Mouse (Mus musculus) liver, adult 2 months (tissue): ENCODE data around the gene 4931440F15Rik. TPM values are rescaled to one million over a fixed set of nuclear protein-coding genes. Genes with fewer than 3 reads are reported as not detected.
"Not testable (repeated sequence)": the region's sequence is repeated elsewhere in the genome, so short reads cannot be mapped to it uniquely, and the experiment has no call there.

Source experiments
- DNase-seq: peaks from one replicate; pipeline ENCODE4 v3.0.0-alpha.2; 2011; ENCODE audit warnings: low read depth, low spot score; ENCODE audit errors: extremely low read depth
- H3K27ac ChIP-seq: fragments of 200-500 bp; replicated peaks from 2 replicates; pipeline ENCODE4 v1.5.1; 2012; ENCODE audit warnings: low read depth, mild to moderate bottlenecking, control low read depth, inconsistent platforms, low read length; ENCODE audit not compliant: insufficient read depth
- H3K27me3 ChIP-seq: fragments of 200-500 bp; 2 replicates; pipeline ENCODE4 v1.6.1; 2012; ENCODE audit warnings: mild to moderate bottlenecking, moderate library complexity, low read length, inconsistent platforms; ENCODE audit not compliant: control insufficient read depth, insufficient read depth
- H3K36me3 ChIP-seq: fragments of 200-500 bp; 2 replicates; pipeline ENCODE4 v1.6.1; 2012; ENCODE audit warnings: low read length, inconsistent platforms; ENCODE audit not compliant: control insufficient read depth, insufficient read depth
- H3K4me1 ChIP-seq: fragments of 200-500 bp; 2 replicates; pipeline ENCODE4 v1.6.1; 2011; ENCODE audit warnings: low read length; ENCODE audit not compliant: control insufficient read depth, insufficient read depth
- H3K4me3 ChIP-seq: fragments of 200-500 bp; 2 replicates; pipeline ENCODE4 v1.5.1; 2011; ENCODE audit warnings: low read depth, mild to moderate bottlenecking, control low read depth, low read length, moderate library complexity; ENCODE audit not compliant: insufficient read depth
- H3K79me2 ChIP-seq: fragments of 200-500 bp; 2 replicates; pipeline ENCODE4 v1.6.1; 2012; ENCODE audit warnings: inconsistent platforms, mild to moderate bottlenecking, low read length, moderate library complexity; ENCODE audit not compliant: control insufficient read depth, insufficient read depth
- H3K9ac ChIP-seq: fragments of 200-500 bp; 2 replicates; pipeline ENCODE4 v1.6.1; 2012; ENCODE audit warnings: low read depth, mild to moderate bottlenecking, control low read depth, inconsistent platforms, low read length
- CTCF ChIP-seq: fragments of 200-500 bp; IDR thresholded peaks from 2 replicates; pipeline ENCODE4 v1.5.1; 2011; ENCODE audit warnings: low read depth, low read length, control low read depth
- POLR2A ChIP-seq: fragments of 200-500 bp; IDR thresholded peaks from 2 replicates; pipeline ENCODE4 v1.6.1; 2011; ENCODE audit warnings: low read length, control low read depth; ENCODE audit not compliant: insufficient read depth; ENCODE audit errors: extremely low read depth
- WGBS: fragments of 180-500 bp; shearing (Covaris S2); methylation state at CpG from one replicate; pipeline ENCODE4 v1.1.7; 2018; 5-methylcytosine and 5-hydroxymethylcytosine counted together
- polyA plus RNA-seq: library from polyadenylated mRNA; depleted of rRNA; stranded (reverse); fragments of >200 nt; gene quantifications from 2 replicates; pipeline ENCODE4 v1.2.3, GENCODE M21; 2012
- total RNA-seq: library from RNA; depleted of rRNA; stranded (reverse); fragments of >200 nt; gene quantifications from 2 replicates; pipeline ENCODE4 v1.2.3, GENCODE M21; 2014

The 4931440F15Rik gene
- total and polyA plus RNA-seq, 2 experiments: 0.09 TPM; not detected in 1

DNA sequence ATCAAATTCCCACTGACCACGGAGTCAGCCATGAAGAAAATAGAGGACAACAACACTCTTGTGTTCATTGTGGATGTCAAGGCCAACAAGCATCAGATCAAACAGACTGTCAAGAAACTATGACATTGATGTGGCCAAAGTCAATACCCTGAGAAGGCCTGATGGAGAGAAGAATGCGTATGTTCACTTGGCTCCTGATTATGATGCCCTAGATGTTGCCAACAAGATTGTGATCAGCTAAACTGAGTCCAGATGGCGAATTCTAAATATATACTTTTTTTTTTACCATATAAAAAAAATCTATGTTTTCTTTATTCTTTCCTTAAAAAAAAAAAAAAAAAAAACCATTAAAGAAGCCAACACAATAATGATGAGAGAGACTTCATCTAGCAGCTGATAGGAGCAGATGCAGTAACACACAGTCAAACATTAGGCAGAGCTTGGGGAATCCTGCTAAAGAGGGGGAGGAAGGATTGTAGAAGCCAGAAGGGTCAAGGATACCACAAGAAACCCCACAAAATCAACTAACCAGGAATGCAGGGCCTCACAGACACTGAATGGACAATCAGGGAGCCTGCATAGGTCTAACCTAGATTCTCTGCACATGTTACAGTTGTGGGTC is 15.2 kb upstream of the 4931440F15Rik start:
- Histone ChIP-seq H3K27me3 (no peaks in the 10 kb centered on the region), H3K4me1 (no peaks in the 10 kb centered on the region; the same call in 1 of the 2 replicates), H3K27ac (no peak overlapping the region), H3K79me2 (no peaks in the 10 kb centered on the region), H3K4me3 (no peak overlapping the region), H3K36me3 (no peaks in the 10 kb centered on the region), H3K9ac (no peak overlapping the region)
- WGBS: 92% methylated on average over 3 of the region's 3 CpGs
- DNase-seq: no peak
- no peak for TF ChIP-seq CTCF
- no peak for TF ChIP-seq POLR2A

DNA sequence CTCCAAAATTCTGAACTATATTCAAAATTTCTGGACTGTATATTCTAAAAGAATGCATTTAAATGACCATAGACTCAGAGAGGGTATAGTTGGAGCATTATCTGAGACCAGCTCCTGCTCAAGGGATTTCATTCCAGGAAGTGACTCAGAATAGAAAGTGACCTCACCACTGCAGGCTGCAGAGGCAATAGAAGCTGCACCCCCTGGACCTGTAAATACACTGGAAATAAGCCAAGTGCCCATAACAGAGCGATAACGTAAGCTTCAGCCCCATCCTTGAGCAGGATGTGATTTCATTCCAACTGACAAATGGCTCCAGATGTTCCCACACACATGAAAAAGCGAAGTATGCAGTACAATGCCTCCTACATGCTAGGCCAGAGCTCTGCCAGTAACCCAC is 14.3 kb upstream of the 4931440F15Rik start:
- no peaks in the 10 kb centered on the region for H3K27me3 ChIP-seq
- H3K4me1 ChIP-seq: no peaks in the 10 kb centered on the region; the same call in 1 of the 2 replicates
- no peak for DNase-seq
- no peak overlapping the region for H3K27ac ChIP-seq
- H3K36me3 ChIP-seq: no peaks in the 10 kb centered on the region
- TF ChIP-seq POLR2A (no peak), CTCF (no peak)
- WGBS: 78% methylated on average over 3 of the region's 3 CpGs
- H3K4me3 ChIP-seq: no peak overlapping the region
- no peaks in the 10 kb centered on the region for H3K79me2 ChIP-seq
- no peak overlapping the region for H3K9ac ChIP-seq

DNA sequence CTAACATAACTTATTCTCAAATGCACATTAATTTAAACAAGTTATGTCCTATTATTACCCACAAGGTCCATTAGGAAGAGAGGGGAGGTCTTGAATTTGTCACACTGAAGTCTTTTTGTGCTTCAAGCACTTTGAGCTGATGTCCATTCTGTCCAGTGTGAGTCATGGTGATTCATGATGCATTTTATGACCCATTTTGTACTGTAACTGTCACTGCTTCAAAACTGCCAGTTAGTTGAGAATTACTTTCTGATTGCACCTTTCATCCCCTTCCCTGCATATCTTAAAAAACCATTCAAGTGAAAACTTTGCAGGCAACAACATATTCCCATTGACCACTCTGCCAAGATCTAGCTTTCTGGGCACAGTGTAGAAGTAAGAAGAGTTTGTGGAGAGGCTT is 11.6 kb upstream of the 4931440F15Rik start:
- Histone ChIP-seq H3K9ac (no peak overlapping the region), H3K27me3 (no peaks in the 10 kb centered on the region), H3K36me3 (no peaks in the 10 kb centered on the region), H3K79me2 (no peaks in the 10 kb centered on the region), H3K4me3 (no peak overlapping the region), H3K27ac (no peak overlapping the region), H3K4me1 (no peaks in the 10 kb centered on the region; the same call in 1 of the 2 replicates)
- DNase-seq: no peak
- TF ChIP-seq CTCF (no peak), POLR2A (no peak)

DNA sequence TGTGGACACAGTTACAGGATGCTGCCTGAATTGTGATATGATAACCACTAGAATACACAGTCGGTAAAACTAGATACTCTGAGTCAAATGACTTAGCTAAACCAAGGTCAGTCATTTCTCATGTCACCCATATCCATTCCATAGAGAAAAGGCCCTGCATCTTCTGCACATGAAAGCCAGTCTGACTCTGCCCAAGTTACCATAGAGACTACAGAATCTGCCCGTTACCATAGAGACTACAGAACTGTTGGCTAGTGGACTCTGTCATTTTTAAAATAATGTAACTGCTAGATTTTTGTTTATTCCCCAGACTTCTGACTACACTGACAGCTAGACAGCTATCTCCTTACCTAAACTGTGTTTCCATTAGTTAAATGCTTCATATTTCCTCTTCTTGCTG is 2.3 kb upstream of the 4931440F15Rik start:
- Histone ChIP-seq H3K4me3 (no peak overlapping the region), H3K27me3 (peaks cover 12% of the 10 kb centered on the region), H3K27ac (no peak overlapping the region), H3K79me2 (no peaks in the 10 kb centered on the region), H3K4me1 (peaks cover 2% of the 10 kb centered on the region; the same call in 1 of the 2 replicates), H3K36me3 (no peaks in the 10 kb centered on the region), H3K9ac (no peak overlapping the region)
- no peak for DNase-seq
- TF ChIP-seq POLR2A (no peak), CTCF (no peak)
- 73% methylated on average over 2 of the region's 2 CpGs for WGBS

DNA sequence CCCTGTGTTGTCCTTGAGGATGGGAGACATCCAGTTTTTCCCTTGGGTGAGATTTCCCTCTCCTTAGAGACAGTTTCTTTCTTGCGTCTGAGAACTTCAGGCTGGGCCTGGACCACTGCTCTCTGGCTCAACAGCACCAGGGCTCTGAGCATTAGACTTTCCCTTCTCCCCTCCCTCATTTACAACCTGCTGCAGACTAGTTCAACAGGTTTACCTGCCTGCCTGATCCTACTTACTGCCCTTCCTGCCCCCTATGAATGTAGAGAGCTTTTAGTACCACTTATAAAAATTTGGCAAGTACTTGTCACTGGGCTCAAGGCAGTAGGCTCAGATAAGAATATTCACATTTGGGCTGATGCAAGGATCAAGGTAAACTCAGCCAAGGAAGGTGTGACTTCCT is 533 bp upstream of the 4931440F15Rik start:
- Histone ChIP-seq H3K27ac (no peak overlapping the region), H3K36me3 (no peaks in the 10 kb centered on the region), H3K27me3 (peaks cover 12% of the 10 kb centered on the region), H3K4me1 (peaks cover 2% of the 10 kb centered on the region; the same call in 1 of the 2 replicates), H3K9ac (no peak overlapping the region), H3K79me2 (no peaks in the 10 kb centered on the region), H3K4me3 (no peak overlapping the region)
- no peak for DNase-seq
- no peak for TF ChIP-seq POLR2A
- TF ChIP-seq CTCF: no peak
- WGBS: 96% methylated on average over 1 of the region's 1 CpGs

DNA sequence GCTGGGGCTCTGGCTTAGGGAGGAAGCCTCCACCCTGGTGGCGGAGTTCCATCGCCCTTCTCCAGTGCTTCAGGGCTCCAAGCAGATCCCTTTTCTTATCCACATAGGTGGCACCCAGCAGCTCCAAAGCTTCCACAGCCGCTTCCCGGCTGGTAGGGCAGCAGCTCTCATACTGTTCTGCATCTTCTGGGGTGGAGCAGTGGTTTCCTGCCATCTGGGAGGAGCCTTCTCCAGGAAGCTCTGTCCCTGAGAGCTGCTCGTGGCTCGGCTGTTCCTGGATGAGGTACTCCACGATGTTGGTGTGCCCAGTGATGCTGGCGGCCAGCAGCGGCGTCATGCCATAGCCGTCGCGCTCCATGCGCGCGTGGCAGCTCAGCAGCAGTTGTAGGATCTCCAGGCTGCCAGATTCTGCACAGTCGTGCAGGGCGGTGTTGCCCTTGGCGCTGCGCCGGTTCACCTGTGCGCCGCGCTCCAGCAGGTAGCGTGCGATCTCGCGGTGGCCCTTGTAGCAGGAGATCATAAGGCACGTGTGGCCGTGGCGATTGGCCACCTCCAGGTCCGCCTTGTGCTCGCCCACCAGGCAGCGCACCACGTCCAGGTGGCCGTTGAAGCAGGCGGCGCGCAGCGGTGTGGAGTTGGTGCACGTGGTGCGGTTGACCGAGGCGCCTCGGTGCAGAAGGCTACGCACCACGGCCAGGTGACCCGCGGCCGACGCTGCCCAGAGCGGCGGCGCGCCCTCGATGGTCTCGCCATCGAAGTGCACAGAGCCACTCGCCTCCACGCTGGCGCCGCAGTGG is 796 bp downstream of the 4931440F15Rik start:
- H3K4me3 ChIP-seq: not testable (repeated sequence)

More for the DNA sequence above, 796 bp downstream of the 4931440F15Rik start:
- not testable (repeated sequence) for DNase-seq, H3K9ac ChIP-seq, H3K79me2 ChIP-seq, H3K36me3 ChIP-seq, H3K27ac ChIP-seq, H3K4me1 ChIP-seq
- H3K27me3 ChIP-seq: peaks cover 12% of the 10 kb centered on the region
- WGBS: 12% methylated on average over 62 of the region's 62 CpGs
